Mouse (Mus musculus) erythroblast, embryonic 14.5 days (primary cell): ENCODE measurements around the gene Chka.

Experiments used
- GATA1 ChIP-seq: IDR thresholded peaks from 2 replicates; pipeline ENCODE4 v1.6.1; 2012; ENCODE audit warnings: low read length, inconsistent platforms, mixed read lengths
- TAL1 ChIP-seq: IDR thresholded peaks from 3 replicates; pipeline ENCODE4 v1.6.1; 2012; ENCODE audit warnings: low read length, inconsistent platforms, mixed read lengths

GRCm38 (mm10) chr19:3855601-3856000, 4.0 kb downstream of the Chka start:
- TF ChIP-seq GATA1: no peak
- no peak for TF ChIP-seq TAL1
